Mouse (Mus musculus): ENCODE results near the gene Ahnak.

DNA sequence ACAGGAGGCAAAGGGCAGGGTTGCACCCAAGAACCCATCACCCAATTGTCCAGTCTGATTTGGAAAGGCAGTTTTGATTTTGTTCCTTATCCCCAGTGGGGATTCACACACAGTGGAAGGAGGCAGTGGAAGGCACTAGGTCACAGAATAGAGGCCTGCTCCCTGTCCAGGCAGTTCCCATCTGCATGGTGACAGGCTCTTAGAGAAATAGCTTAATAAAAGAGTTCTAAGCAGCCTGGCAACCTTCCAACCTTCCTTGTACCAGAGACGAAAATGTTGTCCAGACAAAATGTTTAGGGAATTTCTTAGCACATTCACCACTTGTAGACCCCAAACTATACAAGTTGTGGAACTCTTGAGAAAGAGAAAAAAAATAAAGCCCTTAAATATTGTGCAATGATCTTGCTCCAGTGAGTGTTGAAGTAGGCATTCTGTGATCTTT, 58.9 kb downstream of the Ahnak start:
- TF ChIP-seq KAT2A (conservative IDR thresholded peaks at IDR 0.05; ENCODE audit: low read depth, low read length) = no peak
- TF ChIP-seq RAD21 (IDR thresholded peaks at IDR 0.05; ENCODE audit: low read depth, low read length) = no peak
- no peak for TF ChIP-seq CTCF (IDR thresholded peaks at IDR 0.05 in 2 of 3, conservative IDR thresholded peaks at IDR 0.05 in 1 of 3; ENCODE audit: control insufficient read depth in 1 of 3, insufficient read depth in 1 of 3, low read depth in 2 of 3, low read length in 3 of 3, poor library complexity in 1 of 3, severe bottlenecking in 1 of 3)
- TF ChIP-seq MXI1 (IDR thresholded peaks at IDR 0.05; ENCODE audit: low read depth, low read length) = no peak
- no peak for TF ChIP-seq POLR2A (IDR thresholded peaks at IDR 0.05; ENCODE audit: control insufficient read depth in 1 of 2, insufficient read depth in 1 of 2, low read depth in 1 of 2, low read length in 2 of 2, poor library complexity in 1 of 2)
- no peak for TF ChIP-seq MAFK (IDR thresholded peaks at IDR 0.05; ENCODE audit: borderline replicate concordance, low read depth, low read length)

Data from MEL (cell line).